Mouse (Mus musculus) embryo, embryonic 10 days (tissue): ENCODE measurements around the gene Rps6ka2.
"Not testable (repeated sequence)": the region's sequence is repeated elsewhere in the genome, so short reads cannot be mapped to it uniquely, and the experiment has no call there.

Experiments
- DNase-seq: peaks from one replicate; pipeline ENCODE4 v3.0.0-alpha.2; 2015; ENCODE audit warnings: low spot score

Gene Rps6ka2

GRCm38 (mm10) chr17:7270506-7270905 is 100.6 kb downstream of the Rps6ka2 start:
- no peak for DNase-seq

GRCm38 (mm10) chr17:7271522-7272134 is 101.7 kb downstream of the Rps6ka2 start:
- DNase-seq = peak; percentile 47

- DNase-seq = peak; percentile 20
Measured at GRCm38 (mm10) chr17:7273054-7273453, 103.1 kb downstream of the Rps6ka2 start.

- no peak for DNase-seq
Measured at GRCm38 (mm10) chr17:7273785-7274184, 103.9 kb downstream of the Rps6ka2 start.

- no peak for DNase-seq
Measured at GRCm38 (mm10) chr17:7278702-7279242, 108.9 kb downstream of the Rps6ka2 start.

- DNase-seq = no peak
Measured at GRCm38 (mm10) chr17:7279251-7279650, 109.3 kb downstream of the Rps6ka2 start.

- DNase-seq = no peak
Measured at GRCm38 (mm10) chr17:7284297-7284910, 114.5 kb downstream of the Rps6ka2 start.

- no peak for DNase-seq
Measured at GRCm38 (mm10) chr17:7285292-7285691, 115.4 kb downstream of the Rps6ka2 start.

GRCm38 (mm10) chr17:7286422-7287050 is 116.6 kb downstream of the Rps6ka2 start:
- DNase-seq = no peak

- no peak for DNase-seq
Measured at GRCm38 (mm10) chr17:7292012-7292684, 122.2 kb downstream of the Rps6ka2 start.

- DNase-seq = not testable (repeated sequence)
Measured at GRCm38 (mm10) chr17:7306278-7307196, 136.6 kb downstream of the Rps6ka2 start.

- DNase-seq = not testable (repeated sequence)
Measured at GRCm38 (mm10) chr17:7315693-7316382, 145.9 kb downstream of the Rps6ka2 start.

GRCm38 (mm10) chr17:7319789-7320188 is 149.9 kb downstream of the Rps6ka2 start:
- DNase-seq = not testable (repeated sequence)

GRCm38 (mm10) chr17:7324346-7324745 is 154.4 kb downstream of the Rps6ka2 start, which contains the start of gene Tcp10a:
Gene Tcp10a, plus strand, starts transcription at chr17:7324646.
- DNase-seq = not testable (repeated sequence)

- DNase-seq = not testable (repeated sequence)
Measured at GRCm38 (mm10) chr17:7326415-7326814, 156.5 kb downstream of the Rps6ka2 start.

- not testable (repeated sequence) for DNase-seq
Measured at GRCm38 (mm10) chr17:7332745-7333144, 162.8 kb downstream of the Rps6ka2 start.

- DNase-seq = not testable (repeated sequence)
Measured at GRCm38 (mm10) chr17:7337381-7337780, 167.5 kb downstream of the Rps6ka2 start.

GRCm38 (mm10) chr17:7348765-7349164 is 178.8 kb downstream of the Rps6ka2 start:
- DNase-seq = not testable (repeated sequence)

GRCm38 (mm10) chr17:7352596-7352995 is 182.7 kb downstream of the Rps6ka2 start, which contains the start of gene Ttll2:
Gene Ttll2, minus strand, starts transcription at chr17:7352696.
- not testable (repeated sequence) for DNase-seq
